Mouse (Mus musculus) stomach, postnatal 0 days (tissue): ENCODE results near the gene 1810062G17Rik.

Experiments used
- CTCF ChIP-seq: IDR thresholded peaks from 2 replicates; pipeline ENCODE4 v1.5.1; 2016; ENCODE audit warnings: antibody characterized with exemption, low read depth, mild to moderate bottlenecking, moderate library complexity
- EP300 ChIP-seq: optimal IDR thresholded peaks from 2 replicates; pipeline ENCODE3; 2016; ENCODE audit warnings: antibody characterized with exemption

GRCm38 (mm10) chr3:36524466-36524865, 48.7 kb downstream of the 1810062G17Rik start:
- no peak for TF ChIP-seq CTCF
- no peak for TF ChIP-seq EP300
